Mouse (Mus musculus) liver, embryonic 14.5 days (tissue): ENCODE measurements around the gene Ctf1.

Experiments
- CTCF ChIP-seq: IDR thresholded peaks from 2 replicates; pipeline ENCODE4 v1.5.1; 2016; ENCODE audit warnings: antibody characterized with exemption, low read depth, control low read depth
- EP300 ChIP-seq: IDR thresholded peaks from 2 replicates; pipeline ENCODE4 v1.6.1; 2016; ENCODE audit warnings: antibody characterized with exemption, low read depth

- no peak for TF ChIP-seq EP300
- TF ChIP-seq CTCF, result no peak
These were observed 23.6 kb upstream of the Ctf1 start for GRCm38 (mm10) chr7:127688935-127689334.
